Mouse (Mus musculus) cerebellum, postnatal 36 days (tissue): ENCODE results near the gene Gtf3c3.

ENCODE experiments used
- DNase-seq, 2 experiments: peaks; one replicate each; pipeline ENCODE4 v3.0.0; 2021 to 2022; ENCODE audit warnings: mixed read lengths in 2 of 2

The Gtf3c3 gene

GRCm38 (mm10) chr1:54438340-54439079 lies at the start of gene Gtf3c3:
Gene Gtf3c3 (minus strand): TSS chr1:54438971.
- DNase-seq = peak; percentile 80 to 82

- DNase-seq = no peak
Measured at GRCm38 (mm10) chr1:54484744-54485420, 46.1 kb upstream of the Gtf3c3 start.

GRCm38 (mm10) chr1:54480491-54480890 lies 41.7 kb upstream of the Gtf3c3 start:
- DNase-seq = no peak

DNA sequence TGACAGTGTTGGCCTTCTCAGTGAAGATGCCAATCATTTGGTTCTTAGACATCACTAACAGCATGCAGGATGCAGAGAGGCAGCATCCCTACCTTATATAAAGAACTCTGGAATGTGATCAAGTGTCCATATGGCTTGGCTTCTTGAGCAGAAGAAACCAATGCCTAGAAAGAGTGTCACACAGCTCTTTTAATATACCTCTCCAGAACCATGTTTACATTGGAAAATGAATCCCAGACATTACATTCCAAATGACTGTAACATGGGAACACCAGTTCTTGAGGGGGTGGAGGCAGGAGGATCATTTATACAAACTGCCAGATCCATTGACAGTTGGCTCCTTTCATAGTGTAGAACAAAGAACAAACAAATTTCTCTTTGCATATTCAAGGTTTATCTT lies 29.9 kb upstream of the Gtf3c3 start:
- DNase-seq = no peak

GRCm38 (mm10) chr1:54467366-54467765 lies 28.6 kb upstream of the Gtf3c3 start:
- DNase-seq = no peak

DNA sequence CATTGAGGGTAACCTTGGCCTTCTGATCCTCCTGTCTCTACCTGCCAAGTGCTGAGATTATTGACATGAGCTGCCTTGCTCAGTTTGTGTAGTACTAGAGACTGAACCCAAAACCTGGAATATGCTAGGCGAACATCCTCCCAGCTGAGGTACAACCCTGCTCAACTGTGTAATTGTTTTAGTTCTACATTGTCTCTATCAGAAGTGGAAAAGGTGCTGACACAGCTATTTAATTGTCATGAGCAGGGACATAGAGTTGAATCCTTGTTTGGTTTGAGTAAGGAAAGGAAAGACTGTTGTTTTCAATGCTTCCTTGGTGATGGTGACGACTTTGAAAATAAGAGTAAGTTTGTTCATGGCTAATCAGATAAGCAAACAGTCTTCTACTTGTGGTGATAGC lies 13.3 kb upstream of the Gtf3c3 start:
- DNase-seq = no peak

- DNase-seq = no peak
Measured at GRCm38 (mm10) chr1:54448833-54449232, 10.1 kb upstream of the Gtf3c3 start.

- no peak for DNase-seq
Measured at GRCm38 (mm10) chr1:54443641-54444040, 4.9 kb upstream of the Gtf3c3 start.

GRCm38 (mm10) chr1:54439080-54439476 lies 307 bp upstream of the Gtf3c3 start:
- peak in 1 of 2 experiments; percentile 6 for DNase-seq

DNA sequence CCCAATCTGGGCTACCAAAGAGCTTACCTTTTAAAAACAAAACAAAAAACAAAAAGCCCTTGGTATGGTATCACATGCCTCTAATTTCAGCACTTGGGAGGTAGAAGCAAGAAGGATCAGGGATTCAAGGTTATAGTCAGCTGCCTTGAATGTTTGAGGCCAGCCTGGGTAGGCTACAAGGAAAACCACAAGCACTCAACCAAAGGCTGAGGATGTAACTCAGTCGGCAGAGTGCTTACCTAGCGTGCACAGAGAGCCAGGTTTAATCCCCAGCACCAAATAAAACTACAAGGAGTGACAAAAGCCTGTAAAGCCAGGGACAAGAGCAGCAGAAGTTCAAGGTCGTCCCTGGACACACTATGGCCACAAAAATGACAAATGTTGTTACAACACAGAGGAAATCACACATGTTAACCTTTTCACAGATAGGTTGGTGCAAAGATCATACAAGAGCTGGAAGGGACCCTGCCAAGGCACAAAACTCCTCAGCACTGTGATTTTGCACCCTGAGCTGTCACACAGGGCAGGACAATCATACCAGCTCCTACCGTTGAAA lies 16.5 kb downstream of the Gtf3c3 start:
- DNase-seq = no peak

DNA sequence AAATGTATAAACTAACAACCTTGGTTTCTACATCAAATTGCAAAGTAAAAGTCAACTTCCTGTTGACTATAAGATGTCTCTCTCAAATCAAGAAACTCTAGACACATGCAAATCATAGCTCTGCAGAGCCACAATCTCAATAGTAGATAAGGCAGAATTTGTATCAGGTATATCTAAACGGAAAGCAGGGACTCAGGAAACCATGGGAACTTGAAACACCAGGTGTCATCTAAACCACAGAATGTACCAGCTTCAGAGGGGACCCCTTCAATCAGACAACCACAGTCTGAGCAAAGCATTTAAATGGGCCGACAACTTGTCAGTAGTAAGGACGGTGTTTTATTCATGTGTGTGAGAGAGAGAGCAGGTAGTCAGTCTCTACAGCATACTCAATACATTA lies 17.1 kb downstream of the Gtf3c3 start:
- DNase-seq = no peak

GRCm38 (mm10) chr1:54402736-54403135 lies 36.0 kb downstream of the Gtf3c3 start:
- DNase-seq = no peak

DNA sequence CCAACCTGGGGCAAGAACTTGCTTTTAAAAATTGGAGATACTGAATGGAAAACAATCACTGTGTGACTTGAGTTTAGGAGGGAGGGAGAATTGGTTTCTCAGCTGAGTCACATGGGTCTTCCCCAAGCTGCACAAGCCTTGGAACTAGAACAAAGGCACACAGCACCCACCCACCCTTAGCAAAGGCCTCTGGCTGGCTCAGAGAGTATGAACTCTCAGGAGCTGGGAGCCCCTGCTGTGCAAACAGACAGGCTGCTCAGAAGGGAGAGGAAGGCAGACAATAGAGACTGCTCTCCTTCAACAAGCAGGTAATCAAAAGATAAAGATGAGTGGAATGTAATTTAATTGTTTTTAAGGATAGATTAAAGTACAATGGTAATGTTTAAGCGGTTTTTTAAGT lies 54.5 kb downstream of the Gtf3c3 start:
- DNase-seq = no peak

DNA sequence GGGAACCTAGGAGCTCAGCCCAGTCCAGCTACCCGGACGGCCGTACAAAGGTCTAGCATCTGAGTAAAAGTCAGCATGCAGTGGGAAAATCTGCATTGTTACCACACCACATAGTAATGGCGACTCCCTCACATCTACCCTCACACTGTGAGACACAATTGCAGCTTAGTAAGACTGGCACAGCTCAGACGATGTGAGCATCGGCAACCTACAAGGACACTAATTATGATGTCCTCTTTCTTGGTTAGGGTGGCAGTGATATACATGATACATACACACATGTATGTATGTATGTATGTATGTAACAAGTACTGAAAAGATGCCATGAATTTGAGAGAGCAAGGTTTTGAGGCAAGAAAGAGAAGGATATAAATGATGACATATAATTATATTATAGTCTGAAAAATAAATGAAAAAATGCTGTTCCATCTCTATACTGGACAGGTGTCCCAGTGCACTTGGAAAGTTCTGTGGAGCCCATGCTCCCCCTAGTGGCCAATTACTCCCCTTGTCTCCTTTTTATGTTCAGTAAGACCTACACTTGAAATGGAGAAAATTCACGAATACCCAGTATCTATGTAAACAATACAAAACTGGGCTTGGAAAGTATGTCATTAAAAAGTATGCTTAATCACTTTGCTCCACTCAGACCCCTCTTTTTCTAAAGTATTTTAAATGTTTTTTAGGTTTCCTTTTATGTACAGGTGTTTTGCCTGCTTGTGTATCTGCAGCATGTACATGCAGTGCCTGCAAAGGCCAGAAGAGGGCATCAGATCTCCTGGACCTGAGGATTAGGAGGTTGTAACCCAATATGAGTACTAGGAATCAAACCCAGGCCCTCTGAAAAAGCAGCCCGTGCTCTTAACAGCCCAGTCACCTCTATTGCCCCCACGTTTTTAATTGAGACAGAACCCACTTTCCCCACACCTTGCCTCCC lies 57.5 kb downstream of the Gtf3c3 start:
- peak; percentile 64 to 67 for DNase-seq

- DNase-seq = peak; percentile 6 to 12
Measured at GRCm38 (mm10) chr1:54377506-54378051, 61.2 kb downstream of the Gtf3c3 start.

DNA sequence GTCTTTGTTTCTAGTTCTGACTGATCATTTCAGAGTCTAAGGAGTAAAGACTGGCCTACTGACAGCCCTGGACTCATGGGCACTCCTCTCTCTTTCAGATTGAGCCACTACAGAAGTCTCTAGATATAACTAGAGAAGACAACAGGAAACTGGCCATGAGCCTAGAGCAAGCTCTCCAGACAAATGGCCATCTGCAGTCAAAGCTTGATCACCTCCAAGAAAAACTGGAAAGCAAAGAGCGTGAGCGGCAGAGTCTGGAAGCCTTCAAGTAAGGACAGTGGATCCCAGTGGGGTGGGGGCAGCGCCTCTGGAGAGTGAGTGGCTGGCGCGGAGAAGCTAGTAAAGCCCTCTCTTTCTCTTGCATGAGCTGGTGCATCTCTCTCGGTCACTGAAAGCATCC lies 82.2 kb downstream of the Gtf3c3 start:
- DNase-seq = peak; percentile 5 to 19

DNA sequence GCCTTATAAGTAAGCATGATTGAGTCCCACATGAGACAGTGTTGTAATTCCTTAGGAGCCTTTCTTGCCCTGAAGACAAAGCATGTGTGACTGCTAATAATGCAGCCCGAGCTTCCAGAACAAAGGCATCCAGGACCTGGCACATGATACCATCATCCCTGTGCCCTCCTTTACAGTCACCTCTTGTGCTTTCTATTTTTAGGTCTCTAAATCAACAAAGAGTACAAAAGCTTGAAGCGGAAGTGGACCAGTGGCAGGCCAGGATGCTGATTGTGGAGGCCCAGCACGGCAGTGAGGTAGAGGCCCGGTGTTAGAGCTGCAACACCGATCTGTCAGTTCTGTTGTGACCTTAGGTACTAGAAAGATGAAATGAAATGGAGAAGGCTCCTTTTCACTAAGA lies 83.3 kb downstream of the Gtf3c3 start:
- no peak for DNase-seq

- no peak for DNase-seq
Measured at GRCm38 (mm10) chr1:54354786-54355185, 84.0 kb downstream of the Gtf3c3 start.
